In the genomic region with DNA sequence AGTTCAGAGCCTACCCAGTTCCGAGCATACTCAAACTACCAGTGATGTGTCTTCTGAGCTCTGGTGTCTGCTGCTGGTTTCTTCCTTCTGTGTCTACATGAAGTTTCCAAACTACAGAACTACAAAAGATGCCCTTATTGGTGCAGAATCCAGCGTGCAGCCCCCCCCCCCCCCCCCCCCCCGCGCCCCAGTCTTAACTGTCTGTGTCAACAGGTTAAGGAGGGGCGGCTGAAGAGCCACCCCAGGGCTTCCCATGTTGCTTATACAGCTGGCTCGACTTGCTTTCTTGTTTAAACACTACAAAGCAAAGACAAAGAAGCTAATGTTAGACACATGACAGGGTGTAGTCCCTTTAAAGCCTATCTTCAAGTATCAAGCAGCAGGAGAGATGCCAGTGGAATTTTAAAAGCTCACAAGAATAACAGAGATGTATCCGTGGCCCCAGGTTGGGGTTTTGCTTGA, we compare ENCODE assay signal across 10 mouse cellular contexts.
DNase-seq lines count a peak whose midpoint lies in the region; ATAC-seq and TF ChIP-seq lines count a peak whose summit lies in the region.
"Had no signal": no experiment of that assay in that cellular context is flagged by ENCODE, and none has a peak within 500 bp of the region (broad histone marks: within the 10 kb centered on the region; RNA-seq: fewer than 3 reads in every experiment).

No protein-coding gene starts in this region.

- TF ChIP-seq CTCF in left cerebral cortex, adult 2 months (IDR thresholded peaks at IDR 0.05) = no peak

- no peaks in the 10 kb centered on the region for H3K9me3 ChIP-seq in kidney, embryonic 14.5 days (ENCODE audit: control insufficient read depth, low read length)
- H3K9me3 ChIP-seq in forebrain, embryonic 13.5 days (replicated peaks) = no peaks in the 10 kb centered on the region
- H3K9me3 ChIP-seq: G1E; limb, embryonic 13.5 days had no signal

- WGBS in kidney, embryonic 14.5 days = 19% methylated on average over 6 of the region's 7 CpGs
- 5% methylated on average over 5 of the region's 7 CpGs for WGBS in forebrain, embryonic 13.5 days

- no peak overlapping the region for H3K27ac ChIP-seq in kidney, embryonic 14.5 days (ENCODE audit: low read depth, low read length)
- peak overlapping the region; percentile 65 for H3K27ac ChIP-seq in forebrain, embryonic 13.5 days
- H3K27ac ChIP-seq in left cerebral cortex, adult 2 months = no peak overlapping the region; the same call in 1 of the 2 replicates
- H3K27ac ChIP-seq: limb, embryonic 13.5 days had no signal

- no peak overlapping the region for H3K9ac ChIP-seq in kidney, embryonic 14.5 days (ENCODE audit: low read depth, low read length)
- no peak overlapping the region for H3K9ac ChIP-seq in forebrain, embryonic 13.5 days
- H3K9ac ChIP-seq: limb, embryonic 13.5 days had no signal

- no peak for DNase-seq in kidney, postnatal 4 days
- DNase-seq in ZHBTc4 (ENCODE audit: low read depth, low spot score) = peak; percentile 57
- DNase-seq in mesoderm, embryonic 11.5 days (ENCODE audit: low read depth, low spot score) = peak; percentile 61
- DNase-seq in retina, postnatal 1 day = no peak
- DNase-seq in left cerebral cortex, adult 2 months (ENCODE audit: extremely low spot score in 1 of 2, low spot score in 2 of 2) = no peak
- no peak for DNase-seq in gastrocnemius, adult 18-20 months (ENCODE audit: low spot score)

- H3K4me2 ChIP-seq in kidney, embryonic 14.5 days (replicated peaks; ENCODE audit: low read depth, low read length) = no peak overlapping the region
- H3K4me2 ChIP-seq in forebrain, embryonic 13.5 days = peak overlapping the region; percentile 43
- H3K4me2 ChIP-seq: limb, embryonic 13.5 days had no signal

- H3K27me3 ChIP-seq in kidney, embryonic 14.5 days (ENCODE audit: control insufficient read depth, insufficient read depth, low read length) = no peaks in the 10 kb centered on the region
- H3K27me3 ChIP-seq in forebrain, embryonic 13.5 days = no peaks in the 10 kb centered on the region
- H3K27me3 ChIP-seq: limb, embryonic 13.5 days had no signal

- intact Hi-C loops in left cerebral cortex, adult 2 months (cut with DNase I) = no loop called here

- H3K4me3 ChIP-seq in kidney, embryonic 14.5 days (ENCODE audit: low read length) = no peak overlapping the region
- no peak overlapping the region for H3K4me3 ChIP-seq in forebrain, embryonic 13.5 days
- H3K4me3 ChIP-seq in left cerebral cortex, adult 2 months = no peak overlapping the region
- H3K4me3 ChIP-seq: limb, embryonic 13.5 days had no signal

- ATAC-seq in kidney, embryonic 14.5 days (ENCODE audit: low FRiP score, low TSS enrichment) = peak; percentile 52; the same call in 1 of the 2 replicates
- ATAC-seq in forebrain, embryonic 13.5 days = peak; percentile 44; the same call in 1 of the 2 replicates

- no peaks in the 10 kb centered on the region for H3K36me3 ChIP-seq in kidney, embryonic 14.5 days (ENCODE audit: control insufficient read depth, insufficient read depth, low read length)
- H3K36me3 ChIP-seq in forebrain, embryonic 13.5 days (ENCODE audit: poor library complexity, severe bottlenecking) = no peaks in the 10 kb centered on the region
- H3K36me3 ChIP-seq: G1E; limb, embryonic 13.5 days had no signal

- H3K4me1 ChIP-seq in kidney, embryonic 14.5 days (ENCODE audit: control insufficient read depth, insufficient read depth, low read length) = 0 out of 2 replicates have a peak, but pooled peaks cover 6% of the 10 kb centered on the region
- H3K4me1 ChIP-seq in forebrain, embryonic 13.5 days = peaks cover 35% of the 10 kb centered on the region

Comparison
In these comparisons a context has a peak if more than half of its experiments do, and no peak if none do; other contexts are left out.
1. DNase-seq: peak in ZHBTc4 (single experiment) and mesoderm, embryonic 11.5 days (single experiment); none in kidney, postnatal 4 days (0 of 2), retina, postnatal 1 day (single experiment), left cerebral cortex, adult 2 months (0 of 2) and gastrocnemius, adult 18-20 months (single experiment).